Mouse (Mus musculus): ENCODE measurements at regions not wholly inside any gene's neighbourhood (a gene's known extent, or its start where the extent isn't known, plus 50 kb on each side); places are given as distances from the start of the nearest gene placed in this dataset.

DNA sequence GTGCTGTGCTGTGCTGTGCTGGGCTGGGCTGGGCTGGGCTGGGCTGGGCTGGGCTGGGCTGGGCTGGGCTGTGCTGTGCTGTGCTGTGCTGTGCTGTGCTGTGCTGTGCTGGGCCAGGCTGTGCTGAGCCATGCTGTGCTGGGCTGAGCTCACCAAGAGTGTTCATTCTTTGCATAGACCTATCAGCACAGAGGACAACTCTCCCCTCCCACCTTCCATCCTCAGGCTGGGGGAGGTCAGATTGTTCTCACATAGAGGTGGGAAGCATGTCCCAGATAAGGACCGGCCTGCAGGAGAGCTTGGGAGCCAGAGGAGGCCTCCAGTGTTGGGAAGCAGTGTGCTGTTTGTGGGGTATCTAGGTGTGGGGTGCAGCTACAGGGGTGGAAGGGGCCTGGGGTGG is 188.0 kb downstream of the Matn1 start:
- TF ChIP-seq CTCF (IDR thresholded peaks at IDR 0.05; ENCODE audit: low read depth) (no peak), EP300 (optimal IDR thresholded peaks at IDR 0.05) (no peak)
- Histone ChIP-seq H3K9me3 (ENCODE audit: control insufficient read depth, low read length) (no peaks in the 10 kb centered on the region), H3K27ac (replicated peaks) (no peak overlapping the region), H3K4me1 (replicated peaks; ENCODE audit: control insufficient read depth, insufficient read depth) (no peaks in the 10 kb centered on the region), H3K36me3 (ENCODE audit: control insufficient read depth, insufficient read depth, low read length) (no peaks in the 10 kb centered on the region), H3K9ac (ENCODE audit: low read length) (no peak overlapping the region), H3K4me3 (ENCODE audit: low read depth, low read length) (no peak overlapping the region), H3K4me2 (replicated peaks; ENCODE audit: low read depth) (no peak overlapping the region), H3K27me3 (ENCODE audit: control insufficient read depth, insufficient read depth, low read length) (no peaks in the 10 kb centered on the region)
- ATAC-seq (ENCODE audit: low FRiP score, low TSS enrichment) (no peak), DNase-seq (ENCODE audit: low spot score) (no peak)
- 21% methylated on average over 1 of the region's 1 CpGs for WGBS

DNA sequence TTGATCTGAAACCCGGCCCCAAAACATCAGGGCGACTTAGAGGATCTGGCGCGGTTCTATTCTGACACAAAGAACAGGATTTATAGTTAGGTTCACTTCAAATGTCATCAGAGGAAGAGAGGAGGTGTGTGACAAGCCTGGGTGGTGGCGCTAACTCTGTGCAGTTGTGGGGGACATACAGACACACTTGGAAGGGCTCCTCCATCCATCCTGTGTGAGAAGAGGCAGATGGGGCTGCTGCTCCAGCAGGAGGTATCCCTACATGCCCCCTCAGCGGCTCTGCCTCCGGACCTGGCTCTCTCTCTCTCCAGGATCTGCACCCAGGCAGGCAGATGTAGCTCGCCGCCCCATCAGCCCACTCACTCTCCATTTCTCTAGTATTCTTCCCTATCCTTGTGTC is 188.6 kb downstream of the Matn1 start:
- H3K27ac ChIP-seq (replicated peaks): no peak overlapping the region
- no peak overlapping the region for H3K4me3 ChIP-seq (ENCODE audit: low read depth, low read length)
- H3K36me3 ChIP-seq (ENCODE audit: control insufficient read depth, insufficient read depth, low read length): no peaks in the 10 kb centered on the region
- no peak for DNase-seq (ENCODE audit: low spot score)
- TF ChIP-seq CTCF (IDR thresholded peaks at IDR 0.05; ENCODE audit: low read depth): no peak
- no peak for TF ChIP-seq EP300 (optimal IDR thresholded peaks at IDR 0.05)
- H3K9ac ChIP-seq (ENCODE audit: low read length): no peak overlapping the region
- no peaks in the 10 kb centered on the region for H3K27me3 ChIP-seq (ENCODE audit: control insufficient read depth, insufficient read depth, low read length)
- H3K4me2 ChIP-seq (replicated peaks; ENCODE audit: low read depth): no peak overlapping the region
- no peak for ATAC-seq (ENCODE audit: low FRiP score, low TSS enrichment)
- H3K9me3 ChIP-seq (ENCODE audit: control insufficient read depth, low read length): no peaks in the 10 kb centered on the region
- WGBS: 54% methylated on average over 9 of the region's 9 CpGs
- H3K4me1 ChIP-seq (replicated peaks; ENCODE audit: control insufficient read depth, insufficient read depth): no peaks in the 10 kb centered on the region

DNA sequence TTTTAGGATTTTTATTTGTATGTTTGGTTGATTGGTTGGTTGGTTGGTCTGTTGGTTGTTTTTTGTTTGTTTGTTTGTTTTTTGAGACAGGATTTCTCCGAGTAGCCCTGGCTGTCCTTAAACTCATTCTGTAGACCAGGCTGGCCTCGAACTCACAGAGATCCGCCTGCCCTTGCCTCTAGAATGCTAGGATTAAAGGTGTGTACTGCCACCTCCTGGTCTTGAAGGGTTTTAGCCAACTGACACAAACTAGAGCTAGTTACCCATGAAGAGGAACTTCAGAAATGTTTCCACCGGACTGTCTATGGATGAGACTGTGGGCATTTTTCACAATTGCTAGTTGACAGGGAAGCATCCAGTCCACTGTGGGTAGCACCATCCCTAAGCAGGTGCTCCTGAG is 191.7 kb downstream of the Matn1 start:
- H3K4me1 ChIP-seq (replicated peaks; ENCODE audit: control insufficient read depth, insufficient read depth): no peaks in the 10 kb centered on the region
- H3K4me2 ChIP-seq (replicated peaks; ENCODE audit: low read depth): no peak overlapping the region
- no peak overlapping the region for H3K9ac ChIP-seq (ENCODE audit: low read length)
- WGBS: 82% methylated on average over 4 of the region's 4 CpGs
- no peak overlapping the region for H3K27ac ChIP-seq (replicated peaks)
- no peaks in the 10 kb centered on the region for H3K27me3 ChIP-seq (ENCODE audit: control insufficient read depth, insufficient read depth, low read length)
- H3K36me3 ChIP-seq (ENCODE audit: control insufficient read depth, insufficient read depth, low read length): no peaks in the 10 kb centered on the region
- TF ChIP-seq CTCF (IDR thresholded peaks at IDR 0.05; ENCODE audit: low read depth) (peak; percentile 26; the same call in 1 of the 2 replicates), EP300 (optimal IDR thresholded peaks at IDR 0.05) (no peak)
- no peak overlapping the region for H3K4me3 ChIP-seq (ENCODE audit: low read depth, low read length)
- no peak for ATAC-seq (ENCODE audit: low FRiP score, low TSS enrichment)
- DNase-seq (ENCODE audit: low spot score): no peak
- H3K9me3 ChIP-seq (ENCODE audit: control insufficient read depth, low read length): no peaks in the 10 kb centered on the region

DNA sequence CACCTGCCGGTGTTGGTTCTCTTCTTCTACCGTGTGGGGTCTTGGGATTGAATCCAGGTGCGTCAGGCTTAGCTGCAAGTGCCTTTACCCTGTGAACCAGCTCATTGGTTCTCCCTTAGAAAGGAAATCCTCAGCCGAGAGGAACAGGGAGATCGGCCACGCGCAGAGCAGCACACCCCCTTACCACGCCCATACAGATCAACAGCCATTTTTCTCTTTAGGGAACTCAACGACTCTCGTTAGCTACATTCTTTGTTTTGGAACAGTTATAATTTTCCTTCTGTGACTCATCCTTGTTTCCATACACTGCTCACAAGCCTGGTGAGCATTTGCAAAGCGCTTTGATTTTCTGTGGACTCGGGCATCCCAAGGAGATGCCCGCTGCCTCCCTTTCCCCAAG is 194.7 kb downstream of the Matn1 start:
- Histone ChIP-seq H3K4me3 (ENCODE audit: low read depth, low read length) (no peak overlapping the region), H3K4me1 (replicated peaks; ENCODE audit: control insufficient read depth, insufficient read depth) (no peaks in the 10 kb centered on the region), H3K27me3 (ENCODE audit: control insufficient read depth, insufficient read depth, low read length) (no peaks in the 10 kb centered on the region), H3K36me3 (ENCODE audit: control insufficient read depth, insufficient read depth, low read length) (no peaks in the 10 kb centered on the region), H3K9me3 (ENCODE audit: control insufficient read depth, low read length) (no peaks in the 10 kb centered on the region), H3K9ac (ENCODE audit: low read length) (no peak overlapping the region), H3K27ac (replicated peaks) (no peak overlapping the region), H3K4me2 (replicated peaks; ENCODE audit: low read depth) (no peak overlapping the region)
- no peak for TF ChIP-seq CTCF (IDR thresholded peaks at IDR 0.05; ENCODE audit: low read depth)
- 82% methylated on average over 13 of the region's 13 CpGs for WGBS
- ATAC-seq (ENCODE audit: low FRiP score, low TSS enrichment) (no peak), DNase-seq (ENCODE audit: low spot score) (no peak)

DNA sequence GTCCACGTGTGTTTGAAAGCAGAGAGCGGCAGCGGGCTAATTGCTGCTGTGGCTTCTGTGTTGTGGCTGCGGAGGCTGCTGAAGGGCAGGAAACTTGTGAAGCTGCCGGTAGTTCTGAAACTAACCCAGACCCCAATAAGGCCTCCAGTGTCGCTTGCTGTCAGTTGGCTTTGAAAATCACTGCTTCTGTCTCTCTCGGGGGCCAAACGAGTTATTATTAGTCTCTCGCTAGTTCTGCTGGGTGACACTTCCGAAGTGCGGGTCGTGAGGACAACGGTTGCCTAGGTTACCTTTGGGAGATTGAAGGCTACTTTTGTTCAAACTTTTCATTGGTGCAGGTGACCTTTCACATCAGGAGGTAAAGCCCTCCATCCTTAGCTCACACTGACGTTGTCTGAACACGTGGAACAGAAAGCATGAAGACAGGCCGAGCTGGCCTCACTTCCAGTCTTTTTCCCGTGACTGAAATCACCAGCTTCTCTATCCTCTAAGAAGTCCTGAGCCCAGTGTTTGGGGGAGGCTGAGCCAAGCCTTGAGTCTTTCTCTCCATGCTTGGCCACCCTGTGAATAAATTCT is 197.8 kb downstream of the Matn1 start:
- Histone ChIP-seq H3K4me1 (replicated peaks; ENCODE audit: control insufficient read depth, insufficient read depth) (no peaks in the 10 kb centered on the region), H3K36me3 (ENCODE audit: control insufficient read depth, insufficient read depth, low read length) (no peaks in the 10 kb centered on the region), H3K4me2 (replicated peaks; ENCODE audit: low read depth) (no peak overlapping the region), H3K9ac (ENCODE audit: low read length) (no peak overlapping the region), H3K27me3 (ENCODE audit: control insufficient read depth, insufficient read depth, low read length) (no peaks in the 10 kb centered on the region), H3K27ac (replicated peaks) (no peak overlapping the region), H3K4me3 (ENCODE audit: low read depth, low read length) (no peak overlapping the region), H3K9me3 (ENCODE audit: control insufficient read depth, low read length) (no peaks in the 10 kb centered on the region)
- TF ChIP-seq EP300 (optimal IDR thresholded peaks at IDR 0.05): no peak
- TF ChIP-seq CTCF (IDR thresholded peaks at IDR 0.05; ENCODE audit: low read depth): no peak
- WGBS: 70% methylated on average over 17 of the region's 17 CpGs
- ATAC-seq (ENCODE audit: low FRiP score, low TSS enrichment) (no peak), DNase-seq (ENCODE audit: low spot score) (no peak)

DNA sequence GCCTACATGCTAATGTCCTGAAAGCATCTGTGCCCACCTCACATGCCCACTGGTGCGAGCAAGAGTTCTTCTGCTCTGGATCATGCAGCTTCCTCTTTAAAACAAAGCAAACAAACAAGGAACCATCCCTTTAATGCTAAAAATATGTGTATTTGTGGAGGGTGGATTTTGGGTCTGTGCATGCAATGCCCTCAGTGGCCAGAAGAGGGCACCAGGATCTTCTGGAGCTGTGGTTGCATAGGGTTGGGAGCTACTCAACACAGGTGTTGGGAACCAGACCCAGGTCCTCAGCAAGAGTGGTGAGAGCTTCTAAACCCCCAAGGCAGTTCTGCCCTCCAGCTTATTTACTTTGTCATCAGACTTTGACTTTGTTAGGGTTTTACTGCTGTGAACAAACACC is 201.3 kb downstream of the Matn1 start:
- 63% methylated on average over 1 of the region's 1 CpGs for WGBS
- Histone ChIP-seq H3K27me3 (ENCODE audit: control insufficient read depth, insufficient read depth, low read length) (no peaks in the 10 kb centered on the region), H3K36me3 (ENCODE audit: control insufficient read depth, insufficient read depth, low read length) (no peaks in the 10 kb centered on the region), H3K4me3 (ENCODE audit: low read depth, low read length) (no peak overlapping the region), H3K27ac (replicated peaks) (no peak overlapping the region), H3K9me3 (ENCODE audit: control insufficient read depth, low read length) (no peaks in the 10 kb centered on the region), H3K4me2 (replicated peaks; ENCODE audit: low read depth) (no peak overlapping the region), H3K4me1 (replicated peaks; ENCODE audit: control insufficient read depth, insufficient read depth) (no peaks in the 10 kb centered on the region), H3K9ac (ENCODE audit: low read length) (no peak overlapping the region)
- DNase-seq (ENCODE audit: low spot score) (no peak), ATAC-seq (ENCODE audit: low FRiP score, low TSS enrichment) (no peak)
- TF ChIP-seq EP300 (optimal IDR thresholded peaks at IDR 0.05): no peak
- peak; percentile 55 for TF ChIP-seq CTCF (IDR thresholded peaks at IDR 0.05; ENCODE audit: low read depth)
